Mouse (Mus musculus): ENCODE data around the gene Tspyl1. TPM values are rescaled to one million over a fixed set of nuclear protein-coding genes. Genes with fewer than 3 reads are reported as not detected.

Gene Tspyl1
- polyA plus RNA-seq, 1 experiment from 2014 or later: 45.7 TPM

DNA sequence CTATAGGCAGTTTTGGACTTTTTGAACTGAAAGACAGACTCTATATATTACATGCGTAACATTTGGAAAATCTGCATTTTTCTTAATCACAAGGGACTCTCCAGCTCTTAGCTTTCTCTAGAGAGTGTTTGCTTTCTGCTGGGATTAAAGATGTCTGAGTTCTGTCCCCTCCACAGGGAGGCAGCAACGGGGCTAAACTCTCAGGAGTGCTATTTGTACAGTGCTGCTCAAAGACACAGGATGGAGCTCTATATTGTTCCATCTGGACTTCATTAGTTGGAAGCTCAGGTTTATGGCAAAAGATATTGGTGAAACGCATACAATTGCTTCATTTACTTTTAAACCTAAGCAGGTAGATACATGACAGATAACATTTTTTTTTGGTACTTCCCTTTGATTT, 30.5 kb downstream of the Tspyl1 start:
- H3K4me2 ChIP-seq (replicated peaks; ENCODE audit: low read depth): no peak overlapping the region
- H3K36me3 ChIP-seq (ENCODE audit: control insufficient read depth, insufficient read depth): no peaks in the 10 kb centered on the region
- no peak overlapping the region for H3K9ac ChIP-seq (ENCODE audit: low read depth, low read length)
- 75% methylated on average over 3 of the region's 3 CpGs for WGBS
- no peak overlapping the region for H3K27ac ChIP-seq (ENCODE audit: low read depth, low read length)
- TF ChIP-seq CTCF (IDR thresholded peaks at IDR 0.05; ENCODE audit: low read depth): 0 out of 2 replicates have a peak, but pooled peaks have one; percentile 3
- no peaks in the 10 kb centered on the region for H3K27me3 ChIP-seq (replicated peaks; ENCODE audit: control insufficient read depth, insufficient read depth, low read length)
- no peak overlapping the region for H3K4me3 ChIP-seq (ENCODE audit: low read depth, low read length)
- no peaks in the 10 kb centered on the region for H3K9me3 ChIP-seq (ENCODE audit: control insufficient read depth)
- ATAC-seq: no peak
- H3K4me1 ChIP-seq (replicated peaks; ENCODE audit: control insufficient read depth, insufficient read depth, low read length): no peaks in the 10 kb centered on the region

GRCm38 (mm10) chr10:34316571-34317216, 34.7 kb downstream of the Tspyl1 start:
- Histone ChIP-seq H3K4me1 (replicated peaks; ENCODE audit: control insufficient read depth, insufficient read depth, low read length) (no peaks in the 10 kb centered on the region), H3K27ac (ENCODE audit: low read depth, low read length) (no peak overlapping the region), H3K36me3 (ENCODE audit: control insufficient read depth, insufficient read depth) (peaks cover 5% of the 10 kb centered on the region; the same call in 1 of the 2 replicates), H3K4me3 (ENCODE audit: low read depth, low read length) (no peak overlapping the region), H3K9ac (ENCODE audit: low read depth, low read length) (no peak overlapping the region), H3K4me2 (replicated peaks; ENCODE audit: low read depth) (no peak overlapping the region), H3K27me3 (replicated peaks; ENCODE audit: control insufficient read depth, insufficient read depth, low read length) (no peaks in the 10 kb centered on the region), H3K9me3 (ENCODE audit: control insufficient read depth) (no peaks in the 10 kb centered on the region)
- 0 out of 2 replicates have a peak, but pooled peaks have one; percentile 38 for ATAC-seq
- no peak for TF ChIP-seq CTCF (IDR thresholded peaks at IDR 0.05; ENCODE audit: low read depth)
- 6% methylated on average over 3 of the region's 3 CpGs for WGBS

DNA sequence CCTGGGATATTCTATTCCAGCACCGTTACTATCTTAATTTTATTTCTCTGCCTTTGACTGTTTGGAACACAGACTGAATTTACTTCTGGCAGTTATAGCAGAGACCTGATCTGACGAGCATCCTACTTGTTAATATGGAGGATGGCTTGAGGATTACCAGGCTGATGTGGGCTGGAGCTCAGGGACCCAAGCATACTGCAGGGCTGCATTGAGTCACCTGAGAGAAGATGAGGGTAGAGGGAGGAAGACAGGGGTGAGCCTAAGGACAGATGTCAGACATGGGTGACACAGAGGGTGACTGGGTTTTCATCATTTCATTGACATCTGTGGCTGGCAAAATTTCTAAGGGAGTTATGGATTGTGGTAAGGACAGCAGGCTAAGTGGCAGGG, 35.2 kb downstream of the Tspyl1 start:
- peaks cover 5% of the 10 kb centered on the region; the same call in 1 of the 2 replicates for H3K36me3 ChIP-seq (ENCODE audit: control insufficient read depth, insufficient read depth)
- WGBS: 41% methylated on average over 2 of the region's 2 CpGs
- no peak for ATAC-seq
- H3K4me1 ChIP-seq (replicated peaks; ENCODE audit: control insufficient read depth, insufficient read depth, low read length): no peaks in the 10 kb centered on the region
- H3K27ac ChIP-seq (ENCODE audit: low read depth, low read length): no peak overlapping the region
- H3K9me3 ChIP-seq (ENCODE audit: control insufficient read depth): no peaks in the 10 kb centered on the region
- no peak overlapping the region for H3K4me2 ChIP-seq (replicated peaks; ENCODE audit: low read depth)
- TF ChIP-seq CTCF (IDR thresholded peaks at IDR 0.05; ENCODE audit: low read depth): no peak
- H3K4me3 ChIP-seq (ENCODE audit: low read depth, low read length): no peak overlapping the region
- no peaks in the 10 kb centered on the region for H3K27me3 ChIP-seq (replicated peaks; ENCODE audit: control insufficient read depth, insufficient read depth, low read length)
- no peak overlapping the region for H3K9ac ChIP-seq (ENCODE audit: low read depth, low read length)

- 80% methylated on average over 2 of the region's 2 CpGs for WGBS
- ATAC-seq: no peak
Observed at GRCm38 (mm10) chr10:34320809-34321208, 38.8 kb downstream of the Tspyl1 start.

DNA sequence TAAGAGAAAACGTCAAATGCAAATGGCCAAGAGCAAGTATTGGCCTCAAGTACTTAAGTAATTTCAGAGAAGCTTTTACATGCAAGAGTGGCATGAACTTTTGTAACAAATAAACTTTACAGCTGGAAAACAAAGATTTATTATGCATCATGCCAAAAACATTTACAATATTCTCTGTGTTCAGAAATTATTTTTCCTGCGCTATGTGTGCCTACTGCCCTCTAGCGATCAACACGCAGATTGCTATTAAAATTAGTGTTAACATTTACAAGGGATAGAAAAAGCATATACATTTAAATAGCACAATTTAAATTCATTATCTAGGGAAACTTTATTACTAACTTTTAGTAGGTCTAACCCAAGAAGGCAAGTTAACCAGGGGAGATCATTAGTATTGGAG, 44.7 kb downstream of the Tspyl1 start:
- H3K4me2 ChIP-seq (replicated peaks; ENCODE audit: low read depth): no peak overlapping the region
- H3K9me3 ChIP-seq (ENCODE audit: control insufficient read depth): no peaks in the 10 kb centered on the region
- no peaks in the 10 kb centered on the region for H3K4me1 ChIP-seq (replicated peaks; ENCODE audit: control insufficient read depth, insufficient read depth, low read length)
- peaks cover 3% of the 10 kb centered on the region; the same call in 1 of the 2 replicates for H3K36me3 ChIP-seq (ENCODE audit: control insufficient read depth, insufficient read depth)
- H3K4me3 ChIP-seq (ENCODE audit: low read depth, low read length): no peak overlapping the region
- TF ChIP-seq CTCF (IDR thresholded peaks at IDR 0.05; ENCODE audit: low read depth): peak; percentile 86
- no peak overlapping the region for H3K9ac ChIP-seq (ENCODE audit: low read depth, low read length)
- no peak for ATAC-seq
- H3K27me3 ChIP-seq (replicated peaks; ENCODE audit: control insufficient read depth, insufficient read depth, low read length): no peaks in the 10 kb centered on the region
- no peak overlapping the region for H3K27ac ChIP-seq (ENCODE audit: low read depth, low read length)
- WGBS: 22% methylated on average over 4 of the region's 4 CpGs

More at GRCm38 (mm10) chr10:34320809-34321208, 38.8 kb downstream of the Tspyl1 start:
- Histone ChIP-seq H3K36me3 (ENCODE audit: control insufficient read depth, insufficient read depth) (peaks cover 8% of the 10 kb centered on the region; the same call in 1 of the 2 replicates), H3K4me2 (replicated peaks; ENCODE audit: low read depth) (no peak overlapping the region), H3K9me3 (ENCODE audit: control insufficient read depth) (no peaks in the 10 kb centered on the region), H3K4me3 (ENCODE audit: low read depth, low read length) (no peak overlapping the region), H3K27me3 (replicated peaks; ENCODE audit: control insufficient read depth, insufficient read depth, low read length) (no peaks in the 10 kb centered on the region), H3K4me1 (replicated peaks; ENCODE audit: control insufficient read depth, insufficient read depth, low read length) (no peaks in the 10 kb centered on the region), H3K27ac (ENCODE audit: low read depth, low read length) (no peak overlapping the region), H3K9ac (ENCODE audit: low read depth, low read length) (no peak overlapping the region)
- TF ChIP-seq CTCF (IDR thresholded peaks at IDR 0.05; ENCODE audit: low read depth): no peak

DNA sequence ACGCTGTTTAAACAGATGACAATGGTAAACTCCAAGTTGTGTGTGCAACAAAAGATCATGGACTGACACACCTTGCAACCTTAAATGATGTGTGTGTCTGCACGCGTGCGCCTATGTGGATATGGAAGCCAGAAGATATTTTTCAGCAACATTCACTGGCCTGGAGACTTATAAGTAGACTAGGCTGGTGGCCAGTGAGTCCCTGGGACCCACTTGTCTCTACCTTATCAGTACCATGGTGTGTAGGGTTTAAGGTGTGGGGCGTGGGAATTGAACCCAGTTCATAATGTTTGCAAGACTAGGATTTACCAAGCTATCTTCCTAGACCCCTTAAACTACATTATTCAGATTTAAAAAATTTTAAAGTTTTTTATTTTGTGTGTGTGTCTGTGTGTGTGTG, 45.2 kb downstream of the Tspyl1 start:
- no peak overlapping the region for H3K9ac ChIP-seq (ENCODE audit: low read depth, low read length)
- H3K27me3 ChIP-seq (replicated peaks; ENCODE audit: control insufficient read depth, insufficient read depth, low read length): no peaks in the 10 kb centered on the region
- ATAC-seq: no peak
- 60% methylated on average over 5 of the region's 5 CpGs for WGBS
- H3K4me1 ChIP-seq (replicated peaks; ENCODE audit: control insufficient read depth, insufficient read depth, low read length): no peaks in the 10 kb centered on the region
- H3K9me3 ChIP-seq (ENCODE audit: control insufficient read depth): no peaks in the 10 kb centered on the region
- H3K4me3 ChIP-seq (ENCODE audit: low read depth, low read length): no peak overlapping the region
- H3K4me2 ChIP-seq (replicated peaks; ENCODE audit: low read depth): no peak overlapping the region
- TF ChIP-seq CTCF (IDR thresholded peaks at IDR 0.05; ENCODE audit: low read depth): no peak
- H3K36me3 ChIP-seq (ENCODE audit: control insufficient read depth, insufficient read depth): peaks cover 3% of the 10 kb centered on the region; the same call in 1 of the 2 replicates
- H3K27ac ChIP-seq (ENCODE audit: low read depth, low read length): no peak overlapping the region

All from intestine, postnatal 0 days (tissue).